Mouse (Mus musculus) lung, postnatal 0 days (tissue): ENCODE results near the gene Mypop. TPM values are rescaled to one million over a fixed set of nuclear protein-coding genes. Genes with fewer than 3 reads are reported as not detected.

Source experiments
- ATAC-seq: fragments of 200-750 bp; cut with Nextera tagmentation; 2 replicates; pipeline ENCODE4 v1.8.0; 2017; ENCODE audit warnings: moderate library complexity
- DNase-seq: peaks from one replicate; pipeline ENCODE4 v3.0.0-alpha.2; 2016; ENCODE audit warnings: low spot score
- H3K27ac ChIP-seq: fragments of 300-500 bp; sonication (generic); 2 replicates; pipeline ENCODE4 v1.5.1; 2014; ENCODE audit warnings: antibody characterized with exemption, mild to moderate bottlenecking, low read length, mixed read lengths
- H3K27me3 ChIP-seq: fragments of 300-500 bp; sonication (generic); replicated peaks from 2 replicates; pipeline ENCODE4 v1.6.1; 2014; ENCODE audit warnings: low read length, mixed read lengths; ENCODE audit not compliant: insufficient read depth
- H3K36me3 ChIP-seq: fragments of 300-500 bp; sonication (generic); 2 replicates; pipeline ENCODE4 v1.6.1; 2014; ENCODE audit warnings: low read length, mixed read lengths; ENCODE audit not compliant: insufficient read depth
- H3K4me1 ChIP-seq: fragments of 300-500 bp; sonication (generic); 2 replicates; pipeline ENCODE4 v1.6.1; 2014; ENCODE audit warnings: antibody characterized with exemption, low read depth, low read length, mixed read lengths; ENCODE audit not compliant: insufficient read depth
- H3K4me2 ChIP-seq: fragments of 300-500 bp; sonication (generic); replicated peaks from 2 replicates; pipeline ENCODE4 v1.6.1; 2014; ENCODE audit warnings: low read depth, mild to moderate bottlenecking, low read length, moderate library complexity, mixed read lengths
- H3K4me3 ChIP-seq: fragments of 300-500 bp; sonication (generic); 2 replicates; pipeline ENCODE4 v1.5.1; 2014; ENCODE audit warnings: low read depth, low read length
- H3K9ac ChIP-seq: fragments of 300-500 bp; sonication (generic); replicated peaks from 2 replicates; pipeline ENCODE4 v1.6.1; 2014; ENCODE audit warnings: low read depth, mild to moderate bottlenecking
- H3K9me3 ChIP-seq: fragments of 300-500 bp; sonication (generic); 2 replicates; pipeline ENCODE4 v1.6.1; 2016; ENCODE audit warnings: low read length, mixed read lengths
- CTCF ChIP-seq: IDR thresholded peaks from 2 replicates; pipeline ENCODE4 v1.5.1; 2016; ENCODE audit warnings: antibody characterized with exemption, mild to moderate bottlenecking
- EP300 ChIP-seq: IDR thresholded peaks from 2 replicates; pipeline ENCODE4 v1.6.1; 2016; ENCODE audit warnings: antibody characterized with exemption, mild to moderate bottlenecking, control low read depth
- WGBS: fragments of 180-500 bp; shearing (Covaris S2); extraction: QIAGEN DNeasy Blood & Tissue Kit; methylation state at CpG from one replicate; pipeline ENCODE4 v1.1.7; 2014; 5-methylcytosine and 5-hydroxymethylcytosine counted together
- polyA plus RNA-seq: library from polyadenylated mRNA; unstranded; fragments of >200 nt; fragmentation: Nextera tagmentation; extraction: Ambion mirVana; gene quantifications from 2 replicates; pipeline ENCODE4 v1.2.1, GENCODE M21; 2015

Mypop gene
- polyA plus RNA-seq, 1 experiment from 2014 or later = 2.3 TPM

GRCm38 (mm10) chr7:19044616-19045015 lies 53.6 kb downstream of the Mypop start:
- H3K9me3 ChIP-seq = no peaks in the 10 kb centered on the region
- no peaks in the 10 kb centered on the region for H3K4me1 ChIP-seq
- ATAC-seq (no peak), DNase-seq (no peak)
- no peak overlapping the region for H3K4me2 ChIP-seq
- WGBS = 92% methylated on average over 6 of the region's 6 CpGs
- no peak overlapping the region for H3K9ac ChIP-seq
- no peak overlapping the region for H3K27ac ChIP-seq
- no peak for TF ChIP-seq CTCF
- no peak for TF ChIP-seq EP300
- H3K36me3 ChIP-seq = peaks cover 72% of the 10 kb centered on the region
- H3K4me3 ChIP-seq = no peak overlapping the region
- H3K27me3 ChIP-seq = no peaks in the 10 kb centered on the region

GRCm38 (mm10) chr7:19046286-19047069 lies 55.4 kb downstream of the Mypop start:
- Histone ChIP-seq H3K4me3 (no peak overlapping the region), H3K4me1 (no peaks in the 10 kb centered on the region), H3K9ac (no peak overlapping the region), H3K36me3 (peaks cover 58% of the 10 kb centered on the region), H3K4me2 (no peak overlapping the region), H3K27me3 (no peaks in the 10 kb centered on the region), H3K27ac (no peak overlapping the region), H3K9me3 (no peaks in the 10 kb centered on the region)
- no peak for TF ChIP-seq EP300
- no peak for TF ChIP-seq CTCF
- no peak for ATAC-seq
- 89% methylated on average over 11 of the region's 11 CpGs for WGBS
- no peak for DNase-seq

- WGBS = 75% methylated on average over 14 of the region's 14 CpGs
- TF ChIP-seq EP300 (no peak), CTCF (no peak)
These were observed 57.0 kb downstream of the Mypop start for GRCm38 (mm10) chr7:19048006-19048527.

GRCm38 (mm10) chr7:19049252-19049651 lies 58.2 kb downstream of the Mypop start:
- ATAC-seq = no peak
- no peaks in the 10 kb centered on the region for H3K9me3 ChIP-seq
- no peak overlapping the region for H3K4me2 ChIP-seq
- H3K27me3 ChIP-seq = no peaks in the 10 kb centered on the region
- H3K27ac ChIP-seq = no peak overlapping the region
- 94% methylated on average over 5 of the region's 5 CpGs for WGBS
- no peak for DNase-seq
- no peak overlapping the region for H3K9ac ChIP-seq
- TF ChIP-seq EP300 (no peak), CTCF (no peak)
- H3K36me3 ChIP-seq = peaks cover 43% of the 10 kb centered on the region
- H3K4me3 ChIP-seq = no peak overlapping the region
- no peaks in the 10 kb centered on the region for H3K4me1 ChIP-seq

More at GRCm38 (mm10) chr7:19048006-19048527, 57.0 kb downstream of the Mypop start:
- no peak overlapping the region for H3K4me3 ChIP-seq
- H3K27me3 ChIP-seq = no peaks in the 10 kb centered on the region
- ATAC-seq (no peak), DNase-seq (no peak)
- H3K9ac ChIP-seq = no peak overlapping the region
- H3K4me2 ChIP-seq = no peak overlapping the region
- no peaks in the 10 kb centered on the region for H3K4me1 ChIP-seq
- H3K36me3 ChIP-seq = peaks cover 50% of the 10 kb centered on the region
- no peaks in the 10 kb centered on the region for H3K9me3 ChIP-seq
- no peak overlapping the region for H3K27ac ChIP-seq

GRCm38 (mm10) chr7:19050172-19050571 lies 59.1 kb downstream of the Mypop start:
- no peak for TF ChIP-seq CTCF
- no peak for TF ChIP-seq EP300
- peaks cover 34% of the 10 kb centered on the region for H3K36me3 ChIP-seq
- no peak for DNase-seq
- no peak for ATAC-seq
- 78% methylated on average over 8 of the region's 8 CpGs for WGBS
- no peaks in the 10 kb centered on the region for H3K9me3 ChIP-seq
- H3K27me3 ChIP-seq = no peaks in the 10 kb centered on the region
- no peak overlapping the region for H3K9ac ChIP-seq
- H3K4me2 ChIP-seq = no peak overlapping the region
- no peak overlapping the region for H3K27ac ChIP-seq
- no peaks in the 10 kb centered on the region for H3K4me1 ChIP-seq
- no peak overlapping the region for H3K4me3 ChIP-seq

- H3K4me2 ChIP-seq = no peak overlapping the region
- TF ChIP-seq CTCF (no peak), EP300 (no peak)
These were observed 60.1 kb downstream of the Mypop start for GRCm38 (mm10) chr7:19051161-19051560.

More at GRCm38 (mm10) chr7:19051161-19051560, 60.1 kb downstream of the Mypop start:
- ATAC-seq = no peak
- H3K4me3 ChIP-seq = no peak overlapping the region
- no peak overlapping the region for H3K9ac ChIP-seq
- H3K27ac ChIP-seq = no peak overlapping the region
- no peaks in the 10 kb centered on the region for H3K27me3 ChIP-seq
- H3K36me3 ChIP-seq = peaks cover 25% of the 10 kb centered on the region
- no peaks in the 10 kb centered on the region for H3K4me1 ChIP-seq
- DNase-seq = no peak
- no peaks in the 10 kb centered on the region for H3K9me3 ChIP-seq
- WGBS = 58% methylated on average over 4 of the region's 4 CpGs

Other genes starting within 250 kb of the Mypop start
- gene Psg19, start 192.7 kb upstream of the Mypop start, polyA plus RNA-seq = not detected in 2 replicates
- gene Psg17, start 169.6 kb upstream of the Mypop start, polyA plus RNA-seq = not detected in 2 replicates
- gene Mill2, start 151.3 kb upstream of the Mypop start, polyA plus RNA-seq = 4.3 and 5.7 TPM in 2 replicates
- gene Pglyrp1, start 119.9 kb upstream of the Mypop start, polyA plus RNA-seq = 45.6 and 51.1 TPM in 2 replicates
- gene Ccdc61, start 80.8 kb upstream of the Mypop start, polyA plus RNA-seq = 17.6 and 19.0 TPM in 2 replicates
- 1.1 and 1.2 TPM in 2 replicates for gene Nova2, start 65.4 kb upstream of the Mypop start, polyA plus RNA-seq
- gene Nanos2, start 3.8 kb upstream of the Mypop start, polyA plus RNA-seq = not detected in 2 replicates
- gene Irf2bp1, start 12.8 kb downstream of the Mypop start, polyA plus RNA-seq = 11.7 and 12.2 TPM in 2 replicates
- gene Foxa3, start 32.3 kb downstream of the Mypop start, polyA plus RNA-seq = 0.49 and 0.70 TPM in 2 replicates
- 10.4 and 11.8 TPM in 2 replicates for gene Sympk, start 33.1 kb downstream of the Mypop start, polyA plus RNA-seq
- not detected in 2 replicates for gene Rsph6a, start 63.4 kb downstream of the Mypop start, polyA plus RNA-seq
- gene Dmwd, start 85.0 kb downstream of the Mypop start, polyA plus RNA-seq = 9.7 and 12.0 TPM in 2 replicates
- gene Dmpk, start 92.6 kb downstream of the Mypop start, polyA plus RNA-seq = 11.5 and 14.7 TPM in 2 replicates
- 4.2 and 4.7 TPM in 2 replicates for gene Six5, start 103.3 kb downstream of the Mypop start, polyA plus RNA-seq
- gene Gm4969, start 127.1 kb downstream of the Mypop start, polyA plus RNA-seq = 0.20 and 0.23 TPM in 2 replicates
- gene Fbxo46, start 128.6 kb downstream of the Mypop start, polyA plus RNA-seq = 9.9 and 10.1 TPM in 2 replicates
- 14.1 and 14.5 TPM in 2 replicates for gene Qpctl, start 158.0 kb downstream of the Mypop start, polyA plus RNA-seq
- gene Snrpd2, start 158.5 kb downstream of the Mypop start, polyA plus RNA-seq = 63.2 and 65.2 TPM in 2 replicates
- gene Gipr, start 174.9 kb downstream of the Mypop start, polyA plus RNA-seq = 0.80 and 1.0 TPM in 2 replicates
- 17.9 and 21.7 TPM in 2 replicates for gene Eml2, start 185.2 kb downstream of the Mypop start, polyA plus RNA-seq
- 2.7 and 3.1 TPM in 2 replicates for gene Gpr4, start 221.3 kb downstream of the Mypop start, polyA plus RNA-seq
- gene Opa3, start 237.1 kb downstream of the Mypop start, polyA plus RNA-seq = 18.8 and 19.0 TPM in 2 replicates